Mouse (Mus musculus) bone marrow, adult 2 months (tissue): Measurements from ENCODE around the gene Tmprss3.

Experiments used
- CTCF ChIP-seq: fragments of 200-500 bp; IDR thresholded peaks from 2 replicates; pipeline ENCODE4 v1.5.1; 2011; ENCODE audit warnings: low read length, control low read depth; ENCODE audit not compliant: control insufficient read depth, insufficient read depth
- POLR2A ChIP-seq: fragments of 200-500 bp; IDR thresholded peaks from 2 replicates; pipeline ENCODE4 v1.6.1; 2011; ENCODE audit warnings: low read depth, mild to moderate bottlenecking, control low read depth, low read length, borderline replicate concordance; ENCODE audit not compliant: control insufficient read depth

- TF ChIP-seq CTCF: no peak
- no peak for TF ChIP-seq POLR2A
Measured at GRCm38 (mm10) chr17:31198877-31199276, at the start of gene Tmprss3.
